Mouse (Mus musculus) neural tube, embryonic 13.5 days (tissue): ENCODE measurements at regions not wholly inside any gene's neighbourhood (a gene's known extent, or its start where the extent isn't known, plus 50 kb on each side); places are given as distances from the start of the nearest gene placed in this dataset.

Experiments used
- ATAC-seq: fragments of 200-750 bp; cut with Nextera tagmentation; 2 replicates; pipeline ENCODE4 v1.8.0; 2017; ENCODE audit warnings: low read depth, mild to moderate bottlenecking, moderate TSS enrichment, moderate library complexity
- H3K27ac ChIP-seq: fragments of 300-500 bp; sonication (generic); replicated peaks from 2 replicates; pipeline ENCODE4 v1.5.1; 2015; ENCODE audit warnings: moderate library complexity, mild to moderate bottlenecking, inconsistent platforms
- H3K27me3 ChIP-seq: fragments of 300-500 bp; sonication (generic); 2 replicates; pipeline ENCODE4 v1.6.1; 2015; ENCODE audit warnings: mild to moderate bottlenecking, inconsistent platforms
- H3K36me3 ChIP-seq: fragments of 300-500 bp; sonication (generic); 2 replicates; pipeline ENCODE4 v1.6.1; 2015; ENCODE audit warnings: mild to moderate bottlenecking, inconsistent platforms
- H3K4me1 ChIP-seq: fragments of 300-500 bp; sonication (generic); replicated peaks from 2 replicates; pipeline ENCODE4 v1.6.1; 2015; ENCODE audit warnings: inconsistent platforms
- H3K4me2 ChIP-seq: fragments of 300-500 bp; sonication (generic); 2 replicates; pipeline ENCODE4 v1.6.1; 2015; ENCODE audit warnings: inconsistent platforms, mild to moderate bottlenecking, moderate library complexity
- H3K4me3 ChIP-seq: fragments of 300-500 bp; sonication (generic); 2 replicates; pipeline ENCODE4 v1.5.1; 2015; ENCODE audit warnings: mild to moderate bottlenecking, inconsistent platforms
- H3K9ac ChIP-seq: fragments of 300-500 bp; sonication (generic); 2 replicates; pipeline ENCODE4 v1.6.1; 2015; ENCODE audit warnings: moderate library complexity, mild to moderate bottlenecking, inconsistent platforms
- H3K9me3 ChIP-seq: fragments of 300-500 bp; sonication (generic); 2 replicates; pipeline ENCODE4 v1.6.1; 2016; ENCODE audit warnings: inconsistent platforms
- whole genome bisulfite sequencing: fragments of 180-500 bp; shearing (Covaris S2); methylation state at CpG from one replicate; pipeline ENCODE4 v1.1.7; 2015; 5-methylcytosine and 5-hydroxymethylcytosine counted together

- no peaks in the 10 kb centered on the region for H3K4me1 ChIP-seq
- no peaks in the 10 kb centered on the region for H3K27me3 ChIP-seq
- H3K36me3 ChIP-seq: no peaks in the 10 kb centered on the region
- WGBS: 33% methylated on average over 9 of the region's 9 CpGs
- H3K9ac ChIP-seq: no peak overlapping the region
- H3K4me2 ChIP-seq: no peak overlapping the region
- no peaks in the 10 kb centered on the region for H3K9me3 ChIP-seq
- H3K4me3 ChIP-seq: no peak overlapping the region
- H3K27ac ChIP-seq: no peak overlapping the region
- ATAC-seq: 0 out of 2 replicates have a peak, but pooled peaks have one; percentile 67
Observed at GRCm38 (mm10) chr15:71240647-71241351, 2593.6 kb upstream of the Gm6569 start.

- no peak overlapping the region for H3K9ac ChIP-seq
- 80% methylated on average over 9 of the region's 9 CpGs for WGBS
- H3K27me3 ChIP-seq: no peaks in the 10 kb centered on the region
- H3K4me3 ChIP-seq: no peak overlapping the region
- no peaks in the 10 kb centered on the region for H3K9me3 ChIP-seq
- no peak overlapping the region for H3K27ac ChIP-seq
- no peak overlapping the region for H3K4me2 ChIP-seq
- H3K36me3 ChIP-seq: no peaks in the 10 kb centered on the region
- no peaks in the 10 kb centered on the region for H3K4me1 ChIP-seq
- ATAC-seq: no peak
Observed at GRCm38 (mm10) chr15:71243539-71243938, 2590.8 kb upstream of the Gm6569 start.

GRCm38 (mm10) chr15:71275876-71276565, 2558.3 kb upstream of the Gm6569 start:
- no peaks in the 10 kb centered on the region for H3K9me3 ChIP-seq
- H3K4me2 ChIP-seq: no peak overlapping the region
- ATAC-seq: peak; percentile 19; the same call in 1 of the 2 replicates
- no peaks in the 10 kb centered on the region for H3K36me3 ChIP-seq
- 0 out of 2 replicates have a peak, but pooled peaks cover 3% of the 10 kb centered on the region for H3K4me1 ChIP-seq
- H3K27ac ChIP-seq: no peak overlapping the region
- H3K4me3 ChIP-seq: no peak overlapping the region
- H3K9ac ChIP-seq: no peak overlapping the region
- no peaks in the 10 kb centered on the region for H3K27me3 ChIP-seq
- WGBS: 61% methylated on average over 2 of the region's 2 CpGs

GRCm38 (mm10) chr15:71276566-71276912, 2557.8 kb upstream of the Gm6569 start:
- Histone ChIP-seq H3K27ac (no peak overlapping the region), H3K9ac (no peak overlapping the region), H3K4me1 (0 out of 2 replicates have a peak, but pooled peaks cover 3% of the 10 kb centered on the region), H3K36me3 (no peaks in the 10 kb centered on the region), H3K4me3 (no peak overlapping the region), H3K4me2 (no peak overlapping the region), H3K9me3 (no peaks in the 10 kb centered on the region), H3K27me3 (no peaks in the 10 kb centered on the region)
- no peak for ATAC-seq
- WGBS: 46% methylated on average over 2 of the region's 2 CpGs

- no peak for ATAC-seq
- H3K4me2 ChIP-seq: no peak overlapping the region
- H3K9me3 ChIP-seq: no peaks in the 10 kb centered on the region
- WGBS: 63% methylated on average over 2 of the region's 2 CpGs
- H3K4me1 ChIP-seq: 0 out of 2 replicates have a peak, but pooled peaks cover 3% of the 10 kb centered on the region
- no peak overlapping the region for H3K4me3 ChIP-seq
- no peak overlapping the region for H3K9ac ChIP-seq
- H3K36me3 ChIP-seq: no peaks in the 10 kb centered on the region
- H3K27ac ChIP-seq: no peak overlapping the region
- no peaks in the 10 kb centered on the region for H3K27me3 ChIP-seq
Observed at GRCm38 (mm10) chr15:71277388-71277787, 2557.0 kb upstream of the Gm6569 start.

GRCm38 (mm10) chr15:71283775-71284174, 2550.6 kb upstream of the Gm6569 start:
- Histone ChIP-seq H3K4me2 (no peak overlapping the region), H3K9ac (no peak overlapping the region), H3K9me3 (no peaks in the 10 kb centered on the region), H3K4me3 (no peak overlapping the region), H3K27ac (no peak overlapping the region), H3K27me3 (no peaks in the 10 kb centered on the region), H3K4me1 (no peaks in the 10 kb centered on the region), H3K36me3 (no peaks in the 10 kb centered on the region)
- WGBS: 69% methylated on average over 3 of the region's 3 CpGs
- ATAC-seq: no peak

GRCm38 (mm10) chr15:71302541-71302940, 2531.8 kb upstream of the Gm6569 start:
- Histone ChIP-seq H3K4me1 (no peaks in the 10 kb centered on the region), H3K4me2 (no peak overlapping the region), H3K27ac (no peak overlapping the region), H3K36me3 (no peaks in the 10 kb centered on the region), H3K4me3 (no peak overlapping the region), H3K9me3 (no peaks in the 10 kb centered on the region), H3K27me3 (no peaks in the 10 kb centered on the region), H3K9ac (no peak overlapping the region)
- no peak for ATAC-seq

- 73% methylated on average over 3 of the region's 3 CpGs for WGBS
- Histone ChIP-seq H3K4me2 (no peak overlapping the region), H3K9ac (no peak overlapping the region), H3K36me3 (no peaks in the 10 kb centered on the region), H3K4me1 (no peaks in the 10 kb centered on the region), H3K27me3 (no peaks in the 10 kb centered on the region), H3K27ac (no peak overlapping the region), H3K9me3 (no peaks in the 10 kb centered on the region), H3K4me3 (no peak overlapping the region)
- no peak for ATAC-seq
Observed at GRCm38 (mm10) chr15:71310230-71310629, 2524.1 kb upstream of the Gm6569 start.

GRCm38 (mm10) chr15:71326596-71326995, 2507.8 kb upstream of the Gm6569 start:
- no peak overlapping the region for H3K4me3 ChIP-seq
- no peaks in the 10 kb centered on the region for H3K9me3 ChIP-seq
- H3K4me2 ChIP-seq: no peak overlapping the region
- H3K36me3 ChIP-seq: no peaks in the 10 kb centered on the region
- no peak overlapping the region for H3K9ac ChIP-seq
- WGBS: 61% methylated on average over 3 of the region's 3 CpGs
- H3K27ac ChIP-seq: no peak overlapping the region
- H3K27me3 ChIP-seq: no peaks in the 10 kb centered on the region
- 0 out of 2 replicates have a peak, but pooled peaks have one; percentile 36 for ATAC-seq
- no peaks in the 10 kb centered on the region for H3K4me1 ChIP-seq

GRCm38 (mm10) chr15:71358189-71358790, 2476.1 kb upstream of the Gm6569 start:
- 39% methylated on average over 4 of the region's 4 CpGs for WGBS
- H3K4me1 ChIP-seq: no peaks in the 10 kb centered on the region
- no peak overlapping the region for H3K4me3 ChIP-seq
- H3K27ac ChIP-seq: no peak overlapping the region
- no peaks in the 10 kb centered on the region for H3K9me3 ChIP-seq
- ATAC-seq: no peak
- no peak overlapping the region for H3K4me2 ChIP-seq
- no peaks in the 10 kb centered on the region for H3K36me3 ChIP-seq
- H3K9ac ChIP-seq: no peak overlapping the region
- no peaks in the 10 kb centered on the region for H3K27me3 ChIP-seq

GRCm38 (mm10) chr15:71375775-71376174, 2458.6 kb upstream of the Gm6569 start:
- Histone ChIP-seq H3K27me3 (no peaks in the 10 kb centered on the region), H3K36me3 (no peaks in the 10 kb centered on the region), H3K4me3 (no peak overlapping the region), H3K9ac (no peak overlapping the region), H3K9me3 (no peaks in the 10 kb centered on the region), H3K27ac (no peak overlapping the region), H3K4me2 (no peak overlapping the region), H3K4me1 (no peaks in the 10 kb centered on the region)
- peak; percentile 79; the same call in 1 of the 2 replicates for ATAC-seq
- 40% methylated on average over 3 of the region's 3 CpGs for WGBS
